Mouse (Mus musculus) small intestine, adult 2 months (tissue): Measurements from ENCODE around the gene Ttc4. TPM values are rescaled to one million over a fixed set of nuclear protein-coding genes. Genes with fewer than 3 reads are reported as not detected.
A peak's percentile ranks its signal among the peaks of the same experiment; 100 is the strongest.

Experiments
- H3K27ac ChIP-seq: fragments of 200-500 bp; 2 replicates; pipeline ENCODE4 v1.5.1; 2012; ENCODE audit warnings: low read depth, low read length, control low read depth, inconsistent platforms; ENCODE audit not compliant: insufficient read depth
- H3K27me3 ChIP-seq: fragments of 200-500 bp; 2 replicates; pipeline ENCODE4 v1.6.1; 2012; ENCODE audit warnings: mild to moderate bottlenecking, moderate library complexity, low read length, inconsistent platforms; ENCODE audit not compliant: control insufficient read depth, insufficient read depth
- H3K36me3 ChIP-seq: fragments of 200-500 bp; 2 replicates; pipeline ENCODE4 v1.6.1; 2012; ENCODE audit warnings: mild to moderate bottlenecking, low read length, control low read depth, inconsistent platforms; ENCODE audit not compliant: control insufficient read depth, insufficient read depth
- H3K4me1 ChIP-seq: fragments of 200-500 bp; 2 replicates; pipeline ENCODE4 v1.6.1; 2012; ENCODE audit warnings: low read length, inconsistent platforms, mixed read lengths; ENCODE audit not compliant: control insufficient read depth, insufficient read depth, insufficient read length
- H3K4me3 ChIP-seq: fragments of 200-500 bp; 2 replicates; pipeline ENCODE4 v1.5.1; 2012; ENCODE audit warnings: low read depth, mild to moderate bottlenecking, control low read depth, inconsistent platforms, low read length, moderate library complexity
- CTCF ChIP-seq: fragments of 200-500 bp; IDR thresholded peaks from 2 replicates; pipeline ENCODE4 v1.5.1; 2012; ENCODE audit warnings: low read depth, mild to moderate bottlenecking, control low read depth, inconsistent platforms, low read length, moderate library complexity, mixed read lengths; ENCODE audit not compliant: insufficient replicate concordance, insufficient read length; ENCODE audit errors: extremely low read depth
- POLR2A ChIP-seq: fragments of 200-500 bp; IDR thresholded peaks from 2 replicates; pipeline ENCODE4 v1.6.1; 2012; ENCODE audit warnings: low read depth, mild to moderate bottlenecking, control low read depth, inconsistent platforms, low read length, moderate library complexity
- WGBS: fragments of 180-500 bp; shearing (Covaris S2); methylation state at CpG from one replicate; pipeline ENCODE4 v1.1.7; 2018; 5-methylcytosine and 5-hydroxymethylcytosine counted together
- polyA plus RNA-seq: library from polyadenylated mRNA; depleted of rRNA; stranded (reverse); fragments of >200 nt; gene quantifications from 2 replicates; pipeline ENCODE4 v1.2.3, GENCODE M21; 2012; rRNA removed

Ttc4 gene
- polyA plus RNA-seq, result 16.9 and 41.4 TPM in 2 replicates

DNA sequence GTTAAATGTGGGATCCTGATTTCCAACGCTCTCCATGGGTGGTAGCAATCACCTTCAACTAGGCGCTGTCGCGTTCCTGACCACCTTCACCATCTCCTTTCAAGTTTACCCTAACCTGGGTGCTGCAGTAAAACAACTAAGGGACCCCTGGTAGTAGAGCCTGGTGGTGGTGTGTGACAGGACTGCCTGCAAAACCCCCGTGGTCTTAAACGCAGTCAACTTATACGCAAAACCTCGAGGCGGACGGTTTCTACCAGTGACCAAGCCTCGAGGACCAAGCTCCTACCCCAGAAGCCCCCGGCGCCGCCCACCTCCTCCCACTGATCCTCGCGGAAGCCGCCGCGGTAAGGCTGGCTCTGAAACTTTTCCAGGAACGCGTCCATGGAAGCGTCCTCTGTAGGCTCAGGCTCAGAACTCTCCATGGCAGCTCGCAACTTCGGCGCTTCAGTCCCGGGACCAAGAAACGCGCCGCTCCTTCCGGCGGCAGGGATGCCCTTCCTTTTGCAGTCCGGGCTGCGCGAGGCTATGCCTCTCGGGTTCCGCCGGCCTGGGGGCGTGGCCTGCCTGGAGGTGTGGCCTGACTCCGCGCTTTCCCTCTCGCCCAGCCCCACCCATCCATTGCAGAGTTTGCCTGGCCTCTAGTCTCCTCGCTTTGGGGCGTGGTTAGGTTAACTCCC is at the start of gene Ttc4:
Ttc4 (minus strand) TSS at position 503 of the 677 bp plus-strand sequence.
- peak within 1 kb of the TSS; percentile 79 for H3K4me3 ChIP-seq
- no peaks in the 10 kb centered on the region for H3K4me1 ChIP-seq
- peaks cover 26% of the 10 kb centered on the region for H3K36me3 ChIP-seq
- H3K27ac ChIP-seq, result peak within 1 kb of the TSS; percentile 2; the same call in 1 of the 2 replicates
- H3K27me3 ChIP-seq, result no peaks in the 10 kb centered on the region
- under 1% methylated on average over 43 of the region's 43 CpGs for WGBS
- TF ChIP-seq POLR2A, result peak; percentile 83
- no peak for TF ChIP-seq CTCF

DNA sequence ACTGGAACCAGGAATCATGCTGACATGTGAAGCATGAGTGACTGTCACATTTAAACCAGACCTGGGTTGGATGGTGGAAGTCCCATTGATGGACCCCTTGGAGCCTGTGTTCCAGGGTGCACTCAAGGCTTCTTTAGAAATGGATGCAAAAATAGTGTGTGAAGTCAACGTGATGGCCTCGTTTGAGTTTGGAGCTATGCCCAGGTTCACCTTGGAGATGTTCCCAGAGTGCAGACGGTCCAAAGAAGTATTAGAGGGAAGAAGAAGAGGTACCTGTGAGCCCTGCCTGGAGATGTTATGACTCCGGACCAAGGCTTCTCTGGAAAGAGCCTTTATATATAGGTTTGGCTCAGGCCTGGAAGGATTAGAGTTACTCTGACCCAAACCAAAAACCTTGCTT is 41.9 kb upstream of the Ttc4 start:
- Histone ChIP-seq H3K27me3 (no peaks in the 10 kb centered on the region; the same call in 1 of the 2 replicates), H3K4me1 (no peaks in the 10 kb centered on the region), H3K27ac (no peak overlapping the region), H3K4me3 (no peak overlapping the region), H3K36me3 (no peaks in the 10 kb centered on the region)
- 38% methylated on average over 4 of the region's 4 CpGs for WGBS
- TF ChIP-seq POLR2A, result no peak
- TF ChIP-seq CTCF, result no peak

DNA sequence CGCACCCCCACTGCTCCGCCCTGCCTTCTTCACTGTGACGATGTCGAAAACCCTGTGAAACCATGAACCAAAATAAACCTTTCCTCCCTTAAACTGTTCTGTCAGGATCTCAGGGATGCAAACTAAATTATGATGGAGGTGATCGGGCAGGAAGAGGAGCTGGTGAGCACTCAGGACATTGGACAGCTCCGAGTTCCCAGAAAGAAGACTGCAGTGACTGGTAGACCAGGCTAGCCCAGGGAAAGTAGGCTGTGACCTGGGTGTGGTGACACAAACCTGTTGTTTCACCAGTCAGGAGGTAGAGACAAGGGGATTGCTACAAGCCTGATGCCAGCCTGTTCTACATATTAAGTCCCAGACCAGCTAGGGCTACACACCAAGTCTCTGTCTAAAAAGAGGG is 34.9 kb upstream of the Ttc4 start:
- H3K27me3 ChIP-seq, result no peaks in the 10 kb centered on the region; the same call in 1 of the 2 replicates
- H3K27ac ChIP-seq, result no peak overlapping the region
- H3K4me1 ChIP-seq, result no peaks in the 10 kb centered on the region
- no peak overlapping the region for H3K4me3 ChIP-seq
- H3K36me3 ChIP-seq, result no peaks in the 10 kb centered on the region
- TF ChIP-seq CTCF, result no peak
- TF ChIP-seq POLR2A, result no peak
- 86% methylated on average over 6 of the region's 6 CpGs for WGBS

DNA sequence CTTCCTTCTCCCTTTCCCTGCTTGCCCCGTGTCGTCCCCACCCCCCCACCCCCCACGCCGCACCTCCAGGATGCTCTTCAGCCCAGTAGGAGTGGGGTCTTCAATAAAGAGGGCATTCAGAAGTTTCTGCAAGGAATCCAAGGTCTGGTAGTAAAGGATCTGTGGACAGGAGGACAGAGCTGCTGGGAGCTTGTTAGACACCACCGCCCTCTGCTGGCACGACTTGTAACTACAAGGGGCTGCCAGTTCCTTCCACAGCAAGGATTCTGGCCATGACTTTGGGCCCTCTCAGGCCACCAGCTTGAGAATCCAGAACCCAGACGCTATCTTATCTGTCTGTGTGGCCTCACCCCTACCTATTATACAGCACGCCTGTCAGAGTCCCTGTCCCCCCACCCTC is 29.7 kb upstream of the Ttc4 start:
- H3K4me1 ChIP-seq, result peaks cover 6% of the 10 kb centered on the region
- H3K36me3 ChIP-seq, result no peaks in the 10 kb centered on the region
- TF ChIP-seq POLR2A (no peak), CTCF (peak; percentile 87; the same call in 1 of the 2 replicates)
- no peaks in the 10 kb centered on the region for H3K27me3 ChIP-seq
- 0 out of 2 replicates have a peak overlapping the region, but pooled peaks have one; percentile 43 for H3K27ac ChIP-seq
- 1% methylated on average over 8 of the region's 8 CpGs for WGBS
- no peak overlapping the region for H3K4me3 ChIP-seq

DNA sequence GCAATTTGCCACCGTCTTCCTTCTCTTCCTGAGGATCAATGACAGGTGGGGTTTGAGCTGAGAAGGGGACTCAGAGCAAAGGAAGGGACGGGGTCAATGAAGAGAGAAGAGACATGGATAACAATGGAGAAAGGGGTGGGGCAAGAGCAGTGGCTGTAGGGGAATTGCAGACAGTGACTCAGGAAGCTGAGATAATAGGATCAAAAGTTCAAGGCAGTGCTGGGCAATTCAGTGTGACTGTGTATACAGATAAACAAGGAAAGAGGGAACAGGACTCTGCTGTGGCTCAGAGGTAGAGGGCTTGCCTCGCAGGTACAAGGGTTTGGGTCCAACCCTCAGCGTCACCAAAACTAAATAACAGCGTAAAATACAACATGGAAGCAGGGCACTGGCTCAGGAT is 29.2 kb upstream of the Ttc4 start:
- no peak for TF ChIP-seq POLR2A
- TF ChIP-seq CTCF, result no peak
- no peak overlapping the region for H3K4me3 ChIP-seq

DNA sequence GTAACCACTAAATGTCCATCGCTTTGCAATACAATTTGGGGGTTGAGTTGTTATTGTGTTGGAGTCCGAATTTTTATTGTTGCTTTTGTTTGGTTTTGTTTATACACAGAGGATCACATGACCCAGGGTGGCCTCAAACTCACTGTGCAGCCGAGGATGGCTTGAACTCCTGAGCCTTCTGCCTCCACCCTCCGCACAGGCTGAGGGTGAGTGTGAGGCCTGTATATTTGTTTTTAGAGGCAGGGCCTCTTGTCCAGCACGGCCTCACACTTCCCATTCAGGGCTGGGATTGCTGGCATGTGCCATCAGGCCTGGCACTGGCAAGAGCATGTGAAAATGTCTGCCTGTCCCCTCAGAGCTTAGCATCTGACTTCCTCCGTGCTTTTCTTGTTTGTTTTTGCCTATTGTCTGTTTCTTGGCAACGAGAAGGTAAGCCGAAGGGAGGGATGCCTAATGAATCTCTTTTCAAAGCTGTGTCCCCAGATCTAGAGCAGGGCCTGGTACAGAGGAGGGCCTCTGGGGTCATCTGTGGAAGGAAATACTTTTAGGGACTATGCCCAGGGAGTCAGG is 26.4 kb upstream of the Ttc4 start:
- H3K27ac ChIP-seq, result no peak overlapping the region
- WGBS, result 56% methylated on average over 8 of the region's 8 CpGs
- no peak overlapping the region for H3K4me3 ChIP-seq
- no peaks in the 10 kb centered on the region for H3K36me3 ChIP-seq
- no peaks in the 10 kb centered on the region for H3K27me3 ChIP-seq
- no peak for TF ChIP-seq POLR2A
- TF ChIP-seq CTCF, result no peak
- H3K4me1 ChIP-seq, result peaks cover 12% of the 10 kb centered on the region

More for the DNA sequence above, 29.2 kb upstream of the Ttc4 start:
- 10% methylated on average over 5 of the region's 5 CpGs for WGBS
- H3K36me3 ChIP-seq, result no peaks in the 10 kb centered on the region
- H3K27ac ChIP-seq, result peak overlapping the region; percentile 43; the same call in 1 of the 2 replicates
- no peaks in the 10 kb centered on the region for H3K27me3 ChIP-seq
- H3K4me1 ChIP-seq, result peaks cover 6% of the 10 kb centered on the region

DNA sequence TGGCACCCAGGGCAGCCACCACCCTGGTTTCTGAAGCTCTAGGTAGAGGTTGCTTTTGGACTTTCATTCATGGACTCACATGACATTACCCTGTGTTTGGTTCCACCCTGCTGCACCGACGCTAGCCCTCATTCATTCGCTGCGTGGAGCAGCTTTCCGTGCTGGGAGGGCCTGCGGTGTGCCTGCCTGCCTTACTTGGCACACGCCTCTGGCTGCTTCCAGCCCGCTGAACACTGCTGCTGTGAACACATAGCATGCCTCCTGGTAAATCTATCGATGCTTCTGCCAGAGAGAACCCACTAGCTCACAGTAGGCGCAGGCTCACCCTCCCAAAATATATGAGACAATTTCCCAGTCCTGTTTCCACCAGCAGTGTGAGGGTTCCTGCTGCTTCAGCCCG is 25.7 kb upstream of the Ttc4 start:
- Histone ChIP-seq H3K27me3 (no peaks in the 10 kb centered on the region), H3K27ac (no peak overlapping the region), H3K4me1 (peaks cover 14% of the 10 kb centered on the region), H3K36me3 (no peaks in the 10 kb centered on the region), H3K4me3 (no peak overlapping the region)
- TF ChIP-seq POLR2A, result no peak
- TF ChIP-seq CTCF, result no peak
- 70% methylated on average over 11 of the region's 11 CpGs for WGBS

DNA sequence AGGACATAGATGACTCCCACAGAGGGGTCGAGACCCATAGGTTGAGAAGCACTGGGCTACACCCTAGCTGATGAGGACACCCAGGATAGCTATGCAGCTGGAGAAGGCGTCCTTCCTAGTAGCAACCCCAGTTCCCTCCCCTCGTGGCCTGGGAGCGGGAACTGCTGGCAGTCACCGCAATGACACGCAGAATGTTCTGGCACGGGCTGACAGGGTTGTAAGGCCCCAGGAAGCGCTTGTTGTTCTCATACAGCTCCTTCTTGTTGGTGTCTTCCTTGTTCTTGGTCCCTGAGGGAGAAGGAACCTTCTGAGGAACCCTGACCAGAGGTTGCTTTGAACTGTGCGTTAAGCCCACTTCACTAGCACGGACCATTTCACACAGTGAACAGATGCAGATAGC is 25.2 kb upstream of the Ttc4 start:
- TF ChIP-seq CTCF, result no peak
- TF ChIP-seq POLR2A, result no peak
- no peak overlapping the region for H3K27ac ChIP-seq
- H3K36me3 ChIP-seq, result no peaks in the 10 kb centered on the region
- peaks cover 14% of the 10 kb centered on the region for H3K4me1 ChIP-seq
- no peak overlapping the region for H3K4me3 ChIP-seq
- H3K27me3 ChIP-seq, result no peaks in the 10 kb centered on the region
- 83% methylated on average over 10 of the region's 10 CpGs for WGBS
